Mouse (Mus musculus): Measurements from ENCODE around the gene Pde8b.
A peak's percentile ranks its signal among the peaks of the same experiment; 100 is the strongest.

Gene Pde8b

DNA sequence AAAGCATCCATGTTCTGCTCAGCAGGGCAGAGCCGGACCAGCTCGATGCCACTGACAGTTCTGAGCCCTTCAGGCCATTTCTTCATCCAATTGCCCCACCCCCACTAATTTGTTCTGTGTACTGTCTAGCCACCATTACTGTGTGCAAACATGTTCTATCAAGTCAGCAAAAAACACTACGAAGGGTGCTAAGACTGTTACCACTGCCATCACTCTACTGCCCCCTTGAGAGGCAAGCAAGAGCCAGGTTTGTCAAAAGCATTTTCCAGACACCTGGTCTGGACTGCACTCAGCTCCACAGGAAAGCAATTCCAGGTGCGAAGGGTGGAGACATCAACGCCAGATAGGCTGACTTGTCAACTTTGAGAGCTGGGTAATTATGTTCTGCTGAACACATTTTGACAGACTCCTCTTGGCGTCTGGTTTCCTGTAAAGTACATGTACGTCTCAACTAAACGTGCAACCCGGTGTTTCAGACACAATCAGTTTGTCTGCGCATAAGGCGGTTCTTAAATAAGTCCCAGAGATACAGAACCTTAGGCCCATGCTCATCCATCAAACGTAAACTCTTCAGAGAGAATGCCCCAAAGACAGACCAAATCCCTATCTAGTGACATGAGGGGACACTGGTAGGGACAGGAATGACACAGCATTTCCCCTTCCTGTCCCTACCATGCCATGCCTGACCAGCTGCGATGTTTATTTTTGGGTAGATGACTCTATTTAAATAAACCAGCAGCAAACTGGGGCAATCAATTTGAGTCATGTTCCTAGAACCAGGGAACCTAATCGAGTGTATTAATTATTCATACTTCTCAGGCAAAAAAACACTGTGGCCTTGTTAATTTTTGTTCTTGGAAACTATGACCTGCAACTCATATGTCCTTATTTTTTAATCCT is 158.3 kb downstream of the Pde8b start:
- DNase-seq (ENCODE audit: inconsistent age in 2 of 2, low spot score in 1 of 2) = no peak

DNA sequence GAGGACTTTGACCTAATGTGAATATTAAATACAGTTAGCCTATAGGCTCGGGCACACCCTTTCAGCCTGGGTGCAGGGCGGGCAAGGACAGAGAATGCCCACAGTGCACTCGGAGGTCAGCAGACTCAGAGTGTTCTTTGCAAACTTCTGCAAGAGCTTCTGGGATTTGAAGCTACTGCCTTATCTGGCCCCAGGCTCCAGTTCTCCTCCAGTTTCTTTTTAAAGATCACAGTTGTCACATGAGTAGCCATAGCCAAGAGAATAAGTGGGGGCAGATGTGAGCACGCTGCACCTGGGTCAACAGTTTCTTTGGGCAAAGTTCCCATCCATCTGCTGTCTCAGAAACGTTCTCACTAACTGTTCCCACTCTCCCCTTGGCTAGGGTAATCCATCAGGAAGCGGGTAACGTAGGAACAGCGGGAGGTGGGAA is 162.8 kb downstream of the Pde8b start:
- no peak for DNase-seq (ENCODE audit: inconsistent age in 2 of 2, low spot score in 1 of 2)

DNA sequence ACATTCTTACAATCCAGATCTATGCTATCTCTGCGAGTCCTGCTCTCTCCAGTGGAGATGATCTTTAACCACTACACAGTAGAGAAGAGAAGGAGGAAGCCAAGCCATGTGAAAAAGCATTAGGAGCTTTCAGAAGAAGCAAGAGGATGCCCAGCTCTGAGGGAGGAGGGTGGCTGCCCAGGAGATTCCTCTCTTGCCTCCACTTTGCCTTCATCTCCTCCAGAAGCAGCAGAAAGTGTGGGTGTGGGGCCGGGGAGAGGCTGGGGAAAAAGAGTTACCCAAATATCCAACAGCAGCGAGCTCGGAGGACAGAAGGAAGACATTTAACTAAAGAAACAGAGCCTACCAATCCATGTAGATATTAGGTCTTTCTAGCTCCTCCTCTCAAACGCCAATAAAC is 164.1 kb downstream of the Pde8b start:
- no peak for DNase-seq (ENCODE audit: inconsistent age in 2 of 2, low spot score in 1 of 2)

DNA sequence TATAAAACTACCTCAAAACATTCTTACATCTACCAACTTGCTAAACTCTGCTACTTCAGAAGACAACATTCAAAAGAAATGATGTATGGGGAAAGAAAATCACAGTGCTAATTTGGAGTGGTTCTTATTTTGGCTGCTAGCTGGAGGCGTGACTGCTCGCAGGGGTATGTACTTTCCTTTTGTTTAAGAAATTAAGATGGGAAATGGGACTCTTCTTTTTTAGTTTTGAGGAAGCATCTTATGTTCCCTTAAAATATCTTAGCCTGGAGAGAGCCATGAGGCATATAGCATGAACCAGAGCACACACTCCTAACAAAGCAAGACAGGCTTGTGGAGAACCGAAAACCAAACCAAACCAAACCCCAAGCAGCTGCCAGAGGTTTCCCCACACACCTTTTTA is 167.5 kb downstream of the Pde8b start:
- DNase-seq (ENCODE audit: inconsistent age in 2 of 2, low spot score in 1 of 2) = no peak

DNA sequence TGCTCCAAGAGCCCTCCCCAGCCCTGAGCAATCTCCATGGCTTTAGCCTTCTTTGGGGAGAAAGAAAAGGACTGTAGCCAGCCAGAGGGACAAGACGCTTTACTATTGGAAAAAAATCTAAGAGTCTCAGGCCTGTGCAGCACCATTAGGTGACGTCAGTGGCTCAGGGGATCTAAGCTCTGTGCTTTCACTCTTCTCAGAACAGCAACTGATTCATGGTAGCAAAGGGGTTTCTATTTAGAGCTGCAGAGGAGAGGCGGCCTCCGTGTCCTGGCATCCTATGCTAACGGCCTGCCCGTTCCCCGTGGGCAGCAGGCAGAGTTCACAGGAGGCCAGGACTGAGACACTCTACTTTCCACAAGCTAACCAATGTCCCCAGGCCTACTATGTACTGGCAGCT is 169.1 kb downstream of the Pde8b start:
- no peak for DNase-seq (ENCODE audit: inconsistent age in 2 of 2, low spot score in 1 of 2)

DNA sequence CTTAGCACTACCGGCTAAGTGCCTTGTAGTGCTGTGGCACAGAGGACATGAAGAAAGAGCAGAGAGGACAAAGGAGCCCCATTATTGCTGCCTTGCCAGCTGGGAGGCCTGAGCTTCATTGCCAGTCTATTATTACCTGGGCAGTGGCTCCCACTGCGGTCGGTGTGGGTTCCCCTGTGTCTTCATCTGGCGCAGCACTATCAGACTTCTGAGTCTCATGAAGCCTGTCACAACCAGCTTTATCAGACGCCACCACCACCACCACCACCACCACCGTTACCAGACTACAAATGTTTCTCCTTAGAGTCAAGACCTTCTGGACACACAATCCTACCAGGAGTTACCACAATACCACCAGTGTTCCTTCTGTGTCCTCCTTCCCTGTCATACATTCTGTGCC is 171.6 kb downstream of the Pde8b start:
- no peak for DNase-seq (ENCODE audit: inconsistent age in 2 of 2, low spot score in 1 of 2)

DNA sequence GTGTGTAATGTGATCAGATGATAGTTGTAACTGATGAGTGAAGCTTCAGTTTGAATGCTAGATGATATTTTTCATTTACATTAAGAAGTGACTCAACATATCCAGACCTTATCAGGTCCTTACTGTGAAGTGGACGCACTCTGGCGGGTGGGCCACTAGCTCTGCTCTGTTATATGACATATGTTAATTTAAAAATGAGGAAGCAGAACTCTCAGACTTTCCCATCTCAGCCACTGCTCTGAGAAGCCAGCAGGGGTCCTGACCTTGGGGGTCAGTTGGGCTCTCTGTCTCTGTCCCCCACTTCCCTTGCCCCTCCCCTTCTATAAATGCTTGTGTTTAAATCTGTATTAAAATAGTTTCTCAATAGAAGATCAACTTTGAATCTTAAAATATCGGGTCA is 172.4 kb downstream of the Pde8b start:
- DNase-seq (ENCODE audit: inconsistent age in 2 of 2, low spot score in 1 of 2) = no peak

DNA sequence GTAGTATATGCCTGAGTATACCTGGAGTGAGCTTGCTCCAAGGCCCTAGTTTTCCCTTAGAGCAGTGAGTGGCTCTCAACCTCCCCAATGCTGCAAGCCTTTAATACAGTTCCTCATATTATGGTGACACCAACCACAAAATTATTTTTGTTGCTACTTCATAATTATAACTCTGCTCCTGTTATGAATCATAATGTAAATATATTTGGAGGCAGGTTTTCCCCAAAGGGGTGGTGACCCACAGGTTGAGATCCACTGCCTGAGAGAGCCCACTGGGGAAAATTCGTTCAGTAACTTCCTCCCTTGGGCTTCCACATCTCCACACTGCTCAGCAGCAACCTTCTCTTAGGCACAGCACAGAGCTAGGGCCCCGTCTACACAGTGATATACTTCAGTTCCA is 174.0 kb downstream of the Pde8b start:
- no peak for DNase-seq (ENCODE audit: inconsistent age in 2 of 2, low spot score in 1 of 2)

DNA sequence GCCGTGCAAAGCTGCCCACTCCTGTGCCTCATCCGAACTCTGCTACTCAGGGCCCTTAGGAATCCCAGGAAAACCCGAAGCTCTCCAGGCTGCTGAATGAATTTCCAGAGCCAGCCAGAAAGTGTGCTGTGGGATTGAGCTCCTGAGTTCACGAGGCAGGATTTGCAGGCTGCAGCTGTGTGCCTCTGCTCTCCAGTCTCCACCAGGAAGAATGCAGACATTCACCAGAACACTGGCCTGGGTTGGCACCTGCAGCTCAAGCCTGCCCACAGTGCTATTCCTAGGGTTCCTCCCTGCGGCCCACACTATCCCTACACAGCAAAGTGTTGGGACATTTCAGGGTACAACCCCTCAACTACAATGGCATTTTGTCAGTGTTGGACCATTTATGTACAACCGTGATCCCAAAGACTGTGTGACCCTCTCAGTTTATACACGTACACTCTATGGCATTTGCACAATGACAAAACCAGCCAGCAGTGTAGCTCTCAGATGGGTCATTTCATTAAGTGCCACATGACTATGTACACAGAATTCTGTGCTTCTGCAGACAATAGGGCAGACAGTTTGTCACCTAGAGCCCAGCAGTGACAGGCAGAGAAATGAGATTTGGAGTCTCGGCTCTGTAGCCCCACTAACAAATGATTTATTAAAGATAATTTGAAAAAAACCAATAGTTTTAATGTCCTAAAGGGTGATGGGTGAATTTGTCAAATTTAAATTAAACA is 176.5 kb downstream of the Pde8b start:
- DNase-seq (ENCODE audit: inconsistent age in 2 of 2, low spot score in 1 of 2) = no peak

DNA sequence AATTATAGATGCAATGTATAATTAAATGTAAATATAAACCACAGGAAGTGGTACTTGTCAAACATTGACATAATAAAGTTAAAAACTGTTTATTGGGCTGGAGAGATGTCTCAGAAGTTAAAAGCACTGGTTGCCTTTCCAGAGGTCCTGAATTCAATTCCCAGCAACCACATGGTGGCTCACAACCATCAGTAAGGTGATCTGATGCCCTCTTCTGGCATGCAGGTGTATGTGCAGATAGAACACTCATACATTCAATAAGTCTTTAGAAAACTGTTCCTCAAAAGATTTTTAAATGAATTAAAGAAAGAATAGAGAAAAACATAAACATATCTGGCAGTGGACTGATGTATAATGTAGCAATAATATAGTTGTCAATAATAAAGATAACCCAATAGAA is 179.9 kb downstream of the Pde8b start:
- no peak for DNase-seq (ENCODE audit: inconsistent age in 2 of 2, low spot score in 1 of 2)

DNA sequence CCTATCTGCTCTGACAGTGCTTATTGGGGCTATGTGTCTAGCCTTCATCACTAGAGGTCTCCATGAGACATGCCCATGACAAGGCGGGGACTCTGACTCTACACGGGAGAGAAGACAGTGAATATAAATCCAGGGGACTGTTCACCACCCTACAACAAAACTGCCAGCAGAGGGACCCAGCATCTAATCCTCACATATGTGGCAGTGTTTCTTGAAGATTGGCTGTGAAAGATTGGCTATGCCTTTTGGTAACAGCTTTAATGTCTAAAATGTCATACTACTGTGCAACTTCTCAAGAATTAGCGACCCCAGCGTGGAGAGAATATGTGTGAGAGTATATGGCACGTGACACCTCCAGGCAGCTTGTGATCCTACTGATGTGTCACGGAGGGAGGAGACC is 182.3 kb downstream of the Pde8b start:
- DNase-seq (ENCODE audit: inconsistent age in 2 of 2, low spot score in 1 of 2) = peak; percentile 36 to 67

DNA sequence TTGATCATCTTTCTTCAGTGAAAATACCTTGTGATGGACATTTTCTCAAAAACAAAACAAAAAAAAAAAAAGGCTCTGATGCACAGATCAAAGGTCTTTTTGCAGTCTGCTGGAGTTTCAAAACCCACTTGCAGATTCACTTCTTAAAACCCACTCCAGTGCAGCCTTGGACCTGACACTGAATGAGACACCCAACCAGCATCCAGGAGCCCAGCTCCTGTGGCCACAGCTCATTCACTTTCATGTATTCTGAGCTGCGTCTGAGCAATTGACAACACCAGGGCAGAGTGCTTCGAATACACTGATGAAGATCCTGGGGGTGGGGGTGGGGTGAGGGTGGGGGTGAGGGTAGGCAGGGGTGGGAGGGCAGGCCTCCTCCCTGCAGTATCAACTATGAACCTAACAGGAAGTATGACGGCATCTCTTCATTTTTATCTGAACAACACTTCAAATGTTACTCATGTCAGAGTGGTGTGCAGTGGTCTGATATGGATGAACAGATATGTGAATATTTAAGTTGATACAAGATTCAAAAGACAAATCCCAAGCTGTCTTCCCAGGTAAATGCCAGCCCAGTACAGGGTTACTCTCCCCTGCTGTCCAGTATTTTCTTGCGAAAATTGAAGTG is 186.6 kb downstream of the Pde8b start:
- no peak for DNase-seq (ENCODE audit: inconsistent age in 2 of 2, low spot score in 1 of 2)

DNA sequence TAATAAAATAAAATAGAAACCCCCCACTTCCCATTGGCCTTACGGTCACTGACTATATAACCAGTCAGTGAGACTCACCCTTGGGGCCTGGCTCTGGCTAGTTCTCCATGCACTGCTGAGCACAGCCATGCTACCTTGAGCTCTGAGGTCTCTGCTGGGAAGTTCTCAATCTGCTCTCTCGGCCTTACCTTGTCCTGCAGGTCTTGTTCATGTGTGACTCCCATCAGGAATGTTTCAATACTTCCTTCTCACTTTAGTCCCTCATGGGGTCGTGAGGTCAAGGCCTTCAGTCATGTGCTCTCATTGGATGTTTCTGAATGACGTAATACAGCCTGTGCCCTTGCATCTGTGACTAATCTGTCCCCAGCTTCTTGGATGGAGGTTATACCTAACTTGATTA is 191.3 kb downstream of the Pde8b start:
- DNase-seq (ENCODE audit: inconsistent age in 2 of 2, low spot score in 1 of 2) = peak; percentile 54 to 84

DNA sequence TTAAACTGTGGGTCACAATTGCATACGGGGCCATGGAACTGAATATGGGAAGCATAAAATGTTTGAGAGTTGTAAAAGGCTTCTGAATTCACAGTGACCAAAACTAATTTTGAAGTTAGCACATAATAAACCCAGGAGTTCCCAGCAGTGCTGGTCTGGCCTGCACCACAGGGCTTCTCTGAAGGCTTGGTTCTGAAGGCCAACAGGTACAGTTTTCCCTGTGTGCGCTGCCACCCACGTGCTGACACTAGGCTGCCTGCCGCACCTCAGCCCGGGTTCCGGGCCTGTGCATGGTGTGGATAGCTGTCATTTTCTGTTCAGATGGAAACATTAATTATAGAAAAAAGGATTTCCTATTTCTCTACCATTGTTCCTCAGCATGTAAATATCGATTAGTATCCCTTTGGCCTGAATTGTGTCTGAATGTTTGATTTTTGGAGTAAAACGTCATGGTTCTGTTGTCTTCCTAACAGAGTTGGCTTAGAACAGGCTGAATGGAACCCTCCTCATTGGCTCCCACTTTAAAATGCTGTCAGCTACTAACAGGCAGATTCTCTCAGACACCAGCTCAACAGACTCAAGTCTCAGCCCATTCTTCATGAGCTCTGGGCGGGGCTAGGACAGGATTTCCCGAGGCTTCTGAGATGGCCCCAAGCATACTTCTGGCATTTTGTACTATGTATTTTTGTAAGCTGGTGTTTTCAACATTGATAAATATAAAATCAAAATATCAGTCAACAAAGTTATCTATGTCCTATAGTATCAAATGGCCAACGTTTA is 193.4 kb downstream of the Pde8b start:
- DNase-seq (ENCODE audit: inconsistent age in 2 of 2, low spot score in 1 of 2) = peak in 1 of 2 experiments; percentile 46

DNA sequence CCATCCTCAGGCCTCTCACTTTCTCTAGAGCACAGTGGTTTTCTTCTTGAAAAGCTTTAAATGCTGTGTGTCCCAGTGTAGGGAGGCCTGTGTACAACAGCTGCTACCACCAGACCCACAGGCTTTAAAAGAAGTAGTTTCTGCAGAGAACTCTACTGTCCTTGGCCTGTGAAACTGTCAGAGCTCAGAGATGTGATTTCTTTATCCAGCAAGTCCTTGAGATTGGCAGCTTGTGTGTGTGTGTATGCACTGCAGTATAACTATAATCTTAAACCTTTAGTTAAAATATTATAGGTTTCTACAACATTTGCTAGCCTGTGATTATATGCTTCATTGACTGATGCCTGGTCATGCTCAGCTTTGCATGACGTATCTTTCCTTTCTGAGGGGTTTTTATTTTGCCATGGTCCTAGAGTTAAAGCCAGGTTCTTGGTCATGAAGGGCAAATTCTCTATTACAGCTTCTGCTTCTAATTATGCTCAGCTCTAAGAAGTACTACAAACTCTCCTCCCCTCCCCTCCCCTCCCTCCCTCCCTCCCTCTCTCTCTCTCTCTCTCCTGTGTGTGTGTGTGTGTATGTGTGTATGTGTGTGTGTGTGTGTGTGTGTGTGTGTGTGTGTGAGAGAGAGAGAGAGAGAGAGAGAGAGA is 194.3 kb downstream of the Pde8b start:
- peak; percentile 26 to 74 for DNase-seq (ENCODE audit: inconsistent age in 2 of 2, low spot score in 1 of 2)

DNA sequence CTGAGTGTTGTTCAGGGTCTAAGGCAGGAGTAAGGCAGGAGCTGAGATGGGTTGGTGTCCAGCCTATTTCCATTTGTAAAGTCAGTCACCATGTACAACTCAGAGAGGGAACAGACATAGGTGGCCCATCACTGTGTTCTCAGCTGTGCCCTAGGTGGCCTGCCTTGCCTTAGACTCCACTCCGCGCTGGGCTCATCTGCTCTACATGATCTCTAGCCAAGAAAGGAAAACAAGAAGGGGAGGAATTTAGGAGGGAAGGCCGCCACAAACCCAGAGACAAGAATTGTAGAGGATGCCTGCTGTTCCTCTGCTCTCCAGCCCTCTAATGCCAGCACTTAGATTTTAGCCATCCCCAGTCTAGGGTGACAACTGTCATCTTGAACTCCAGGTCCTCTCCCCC is 197.7 kb downstream of the Pde8b start:
- DNase-seq (ENCODE audit: inconsistent age in 2 of 2, low spot score in 1 of 2) = no peak

DNA sequence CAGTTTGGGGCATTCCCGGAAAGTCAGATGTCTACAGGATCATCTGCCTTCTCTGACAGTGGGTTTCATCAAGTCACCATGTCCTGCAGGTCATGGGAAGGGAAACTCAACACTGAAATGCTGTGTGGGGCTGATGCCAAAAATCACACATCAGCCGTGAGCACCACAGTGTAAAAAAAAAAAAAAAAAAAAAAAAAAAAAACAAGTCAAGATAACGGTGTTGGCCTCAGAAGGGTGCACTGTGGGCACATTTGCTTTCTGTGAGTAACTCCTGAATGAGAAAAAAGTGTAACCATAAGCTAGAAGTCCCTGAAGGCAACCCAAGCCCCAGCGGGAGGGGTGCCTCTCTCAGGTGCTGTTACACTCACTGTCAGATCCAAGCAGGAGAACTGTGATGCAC is 199.7 kb downstream of the Pde8b start:
- DNase-seq (ENCODE audit: inconsistent age in 2 of 2, low spot score in 1 of 2) = no peak

DNA sequence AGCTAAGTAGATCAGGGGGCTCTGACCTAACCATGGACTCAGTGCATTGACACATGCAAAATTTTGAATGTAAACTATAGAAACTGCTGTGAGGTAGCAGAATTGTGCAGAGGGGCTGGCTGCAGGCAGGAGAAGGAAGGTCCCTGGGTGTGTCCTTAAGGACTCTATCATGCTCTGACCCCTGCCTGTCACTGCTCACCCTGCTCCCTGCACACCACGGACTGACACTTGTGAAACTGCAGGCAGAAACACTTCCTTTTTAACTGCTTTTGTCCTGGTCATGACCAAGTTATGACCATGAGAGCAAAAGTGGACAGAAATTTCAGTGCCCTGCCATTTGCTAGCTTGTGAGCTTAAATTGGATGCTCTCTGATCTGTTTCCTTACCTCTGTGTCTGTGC is 206.0 kb downstream of the Pde8b start:
- DNase-seq (ENCODE audit: inconsistent age in 2 of 2, low spot score in 1 of 2) = no peak

DNA sequence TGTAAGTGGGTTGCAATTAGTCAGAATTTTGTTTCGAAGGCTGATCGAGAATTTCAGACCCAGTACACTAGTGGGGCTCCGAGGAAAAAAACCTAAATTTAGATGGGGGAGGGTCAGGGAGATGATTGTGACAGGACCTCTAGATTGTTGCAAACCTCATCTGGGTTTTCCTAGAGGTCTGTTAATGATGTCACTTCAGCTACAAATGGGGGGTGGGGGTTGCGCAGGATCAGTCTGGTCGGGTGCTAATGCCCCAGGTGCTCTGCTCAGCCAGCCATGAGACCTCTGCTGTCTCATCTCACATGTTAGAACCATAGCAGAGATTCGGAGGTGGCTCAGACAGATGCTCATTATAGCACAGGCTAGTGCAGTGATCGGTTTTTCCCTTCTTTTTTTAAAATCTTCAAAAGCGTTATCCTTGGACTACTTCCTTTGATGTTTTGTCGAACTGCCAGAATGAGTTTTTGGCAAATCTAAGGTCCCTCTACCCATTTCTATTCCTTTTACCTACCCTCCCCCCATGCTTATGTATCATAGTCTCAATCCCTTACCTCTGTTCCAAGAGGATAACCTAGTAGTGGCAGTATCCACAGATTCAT is 209.9 kb downstream of the Pde8b start:
- DNase-seq (ENCODE audit: inconsistent age in 2 of 2, low spot score in 1 of 2) = peak in 1 of 2 experiments; percentile 52

DNA sequence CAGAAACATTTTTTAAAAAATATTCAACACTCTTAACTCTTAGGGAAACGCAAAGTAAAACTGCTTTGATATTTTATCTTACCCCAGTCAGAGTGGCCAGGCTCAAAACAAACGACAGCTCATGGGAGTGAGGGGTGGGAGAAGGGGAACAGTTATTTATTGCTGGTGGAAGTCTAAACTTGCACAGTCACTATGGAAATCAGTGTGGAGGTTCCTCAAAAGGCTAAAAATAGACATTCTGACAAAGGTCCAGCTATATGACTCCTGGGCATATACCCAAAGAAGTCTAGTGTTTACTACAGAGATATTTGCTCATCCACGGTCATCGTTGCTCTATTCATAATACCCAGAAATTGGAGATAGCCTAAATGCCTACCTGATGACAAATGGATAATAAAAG is 211.9 kb downstream of the Pde8b start:
- DNase-seq (ENCODE audit: inconsistent age in 2 of 2, low spot score in 1 of 2) = no peak

Measured in adrenal gland, adult (tissue).